Mouse (Mus musculus) urinary bladder, adult 2 months (tissue): ENCODE measurements around the gene Pigm. TPM values are rescaled to one million over a fixed set of nuclear protein-coding genes. Genes with fewer than 3 reads are reported as not detected.

Source experiments
- DNase-seq: peaks from one replicate; pipeline ENCODE4 v3.0.0; 2022; ENCODE audit warnings: low spot score
- polyA plus RNA-seq: library from polyadenylated mRNA; depleted of rRNA; stranded (reverse); fragments of >200 nt; gene quantifications from 2 replicates; pipeline ENCODE4 v1.2.3, GENCODE M21; 2012; rRNA removed

Pigm gene
- 10.3 and 11.5 TPM in 2 replicates for polyA plus RNA-seq

- DNase-seq = peak; percentile 87
Measured at GRCm38 (mm10) chr1:172376198-172376667, at the start of gene Pigm. Pigm (plus strand) TSS chr1:172376546.

- no peak for DNase-seq
Measured at GRCm38 (mm10) chr1:172326684-172327083, 49.7 kb upstream of the Pigm start.

- no peak for DNase-seq
Measured at GRCm38 (mm10) chr1:172327206-172328001, 48.9 kb upstream of the Pigm start.

- no peak for DNase-seq
Measured at GRCm38 (mm10) chr1:172328041-172328440, 48.3 kb upstream of the Pigm start.

- DNase-seq = no peak
Measured at GRCm38 (mm10) chr1:172328461-172328860, 47.9 kb upstream of the Pigm start.

GRCm38 (mm10) chr1:172329131-172329530 is 47.2 kb upstream of the Pigm start, which contains the start of gene Kcnj9:
Kcnj9 (minus strand) TSS chr1:172329318.
- DNase-seq = no peak

- no peak for DNase-seq
Measured at GRCm38 (mm10) chr1:172329616-172330015, 46.7 kb upstream of the Pigm start.

- DNase-seq = no peak
Measured at GRCm38 (mm10) chr1:172331422-172331947, 44.9 kb upstream of the Pigm start.

GRCm38 (mm10) chr1:172332925-172333324 is 43.4 kb upstream of the Pigm start:
- no peak for DNase-seq

GRCm38 (mm10) chr1:172333512-172333911 is 42.8 kb upstream of the Pigm start:
- DNase-seq = no peak

GRCm38 (mm10) chr1:172335804-172336203 is 40.5 kb upstream of the Pigm start:
- no peak for DNase-seq

- no peak for DNase-seq
Measured at GRCm38 (mm10) chr1:172337411-172338185, 38.7 kb upstream of the Pigm start.

GRCm38 (mm10) chr1:172340729-172341321 is 35.5 kb upstream of the Pigm start, which contains the start of gene Kcnj10:
Kcnj10 (plus strand) TSS chr1:172341210.
- no peak for DNase-seq

- no peak for DNase-seq
Measured at GRCm38 (mm10) chr1:172341386-172341785, 35.0 kb upstream of the Pigm start.

GRCm38 (mm10) chr1:172342729-172343128 is 33.6 kb upstream of the Pigm start:
- no peak for DNase-seq

- no peak for DNase-seq
Measured at GRCm38 (mm10) chr1:172343914-172344313, 32.4 kb upstream of the Pigm start.

- no peak for DNase-seq
Measured at GRCm38 (mm10) chr1:172344820-172345219, 31.5 kb upstream of the Pigm start.

GRCm38 (mm10) chr1:172346707-172347106 is 29.6 kb upstream of the Pigm start:
- no peak for DNase-seq

GRCm38 (mm10) chr1:172347382-172347781 is 29.0 kb upstream of the Pigm start:
- DNase-seq = no peak

- no peak for DNase-seq
Measured at GRCm38 (mm10) chr1:172349504-172349903, 26.8 kb upstream of the Pigm start.

GRCm38 (mm10) chr1:172349916-172350812 is 26.2 kb upstream of the Pigm start:
- no peak for DNase-seq
